Mouse (Mus musculus) ES-E14 (cell line): ENCODE measurements around the gene Ccdc146. TPM values are rescaled to one million over a fixed set of nuclear protein-coding genes. Genes with fewer than 3 reads are reported as not detected.

ENCODE experiments used
- DNase-seq: peaks from one replicate; pipeline ENCODE4 v3.0.0-alpha.2; 2013; ENCODE audit warnings: low read depth, low spot score
- H3K27ac ChIP-seq: 2 replicates; pipeline ENCODE4 v1.5.1; 2012; ENCODE audit warnings: low read depth, mild to moderate bottlenecking, low read length, moderate library complexity, mixed read lengths; ENCODE audit not compliant: poor library complexity, insufficient read depth, severe bottlenecking
- H3K36me3 ChIP-seq: 2 replicates; pipeline ENCODE4 v1.6.1; 2012; ENCODE audit warnings: mild to moderate bottlenecking, low read length, moderate library complexity, mixed read lengths; ENCODE audit not compliant: control insufficient read depth, poor library complexity, insufficient read depth, severe bottlenecking
- H3K4me1 ChIP-seq, 2 experiments: fragments of 150-350 bp in 1 of 2; sonication (generic) in 1 of 2; 2 replicates each; pipeline ENCODE4 v1.6.1; 2012; ENCODE audit warnings: low read length in 2 of 2, mild to moderate bottlenecking in 1 of 2, mixed read lengths in 1 of 2; ENCODE audit not compliant: control insufficient read depth in 2 of 2, insufficient read depth in 2 of 2, poor library complexity in 1 of 2
- H3K4me3 ChIP-seq, 2 experiments: fragments of 150-350 bp in 1 of 2; sonication (generic) in 1 of 2; 2 replicates each; pipeline ENCODE4 v1.5.1; 2012; ENCODE audit warnings: low read length in 2 of 2, low read depth in 1 of 2, mild to moderate bottlenecking in 1 of 2, mixed read lengths in 1 of 2; ENCODE audit not compliant: insufficient read depth in 1 of 2, poor library complexity in 1 of 2, severe bottlenecking in 1 of 2
- H3K9ac ChIP-seq: 2 replicates; pipeline ENCODE4 v1.6.1; 2012; ENCODE audit warnings: low read depth, mild to moderate bottlenecking, low read length, mixed read lengths; ENCODE audit not compliant: poor library complexity, insufficient read depth, severe bottlenecking
- H3K9me3 ChIP-seq: fragments of 150-350 bp; sonication (generic); 2 replicates; pipeline ENCODE4 v1.6.1; 2012; ENCODE audit warnings: low read depth, mild to moderate bottlenecking, low read length; ENCODE audit not compliant: control insufficient read depth, insufficient read depth
- CHD2 ChIP-seq: IDR thresholded peaks from 2 replicates; pipeline ENCODE4 v1.6.1; 2014; ENCODE audit warnings: mild to moderate bottlenecking, low read depth, low read length, inconsistent platforms
- HCFC1 ChIP-seq: IDR thresholded peaks from 2 replicates; pipeline ENCODE4 v1.6.1; 2012; ENCODE audit warnings: low read length, inconsistent platforms, borderline replicate concordance; ENCODE audit not compliant: insufficient read depth
- MAFK ChIP-seq: IDR thresholded peaks from 2 replicates; pipeline ENCODE4 v1.6.1; 2014; ENCODE audit warnings: mild to moderate bottlenecking, low read depth, low read length, inconsistent platforms; ENCODE audit not compliant: insufficient read depth
- ZC3H11A ChIP-seq: IDR thresholded peaks from 2 replicates; pipeline ENCODE4 v1.6.1; 2012; ENCODE audit warnings: low read depth, mild to moderate bottlenecking, inconsistent platforms, low read length, borderline replicate concordance
- ZNF384 ChIP-seq: IDR thresholded peaks from 2 replicates; pipeline ENCODE4 v1.6.1; 2012; ENCODE audit warnings: low read depth, low read length, inconsistent platforms
- in situ Hi-C, 2 experiments: fragments of 600-800 bp; cut with MboI; formaldehyde crosslinking; loops; one replicate each; pipeline ENCODE4 v1.15.1; 2025; ENCODE audit warnings: low sequenced_read_pairs in 2 of 2, inconsistent platforms in 1 of 2; ENCODE audit not compliant: unreplicated experiment in 2 of 2
- total RNA-seq: library from RNA; depleted of rRNA; stranded (reverse); fragments of 300-350 nt; gene quantifications from 2 replicates; pipeline ENCODE4 v1.2.3, GENCODE M21; 2012; rRNA removed

The Ccdc146 gene
- total RNA-seq, 1 experiment = not detected

DNA sequence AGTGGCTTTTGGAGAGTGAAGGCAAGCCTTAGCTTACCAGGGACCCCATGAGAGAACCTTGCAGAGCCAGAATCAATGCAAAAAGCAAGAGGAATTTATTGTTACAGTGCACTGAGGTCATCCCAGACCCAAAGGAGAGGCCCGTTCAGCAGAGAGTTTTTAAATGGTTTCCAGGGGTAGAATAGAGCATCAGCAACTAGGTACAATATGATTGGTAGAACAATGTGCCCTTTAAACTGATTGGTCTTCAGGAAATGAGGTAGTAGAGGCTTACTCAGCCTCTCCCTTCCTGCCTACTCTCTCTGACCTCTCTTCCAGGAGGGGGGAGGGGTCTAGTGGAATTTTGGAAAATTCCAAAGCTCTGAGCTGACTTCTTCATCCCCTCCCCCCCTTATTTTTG, 179.2 kb downstream of the Ccdc146 start:
- H3K9ac ChIP-seq = no peak overlapping the region
- no peaks in the 10 kb centered on the region for H3K9me3 ChIP-seq
- DNase-seq = no peak
- TF ChIP-seq ZC3H11A = no peak
- no peak for TF ChIP-seq ZNF384
- TF ChIP-seq CHD2 = no peak
- TF ChIP-seq MAFK = no peak
- TF ChIP-seq HCFC1 = no peak
- in situ Hi-C loops = no loop called here
- peaks cover 0 to 3% of the 10 kb centered on the region in 2 experiments; a peak in 2 of 4 replicates for H3K4me1 ChIP-seq
- no peaks in the 10 kb centered on the region for H3K36me3 ChIP-seq
- no peak overlapping the region for H3K4me3 ChIP-seq
- peak overlapping the region; percentile 76 for H3K27ac ChIP-seq

- TF ChIP-seq ZC3H11A (no peak), MAFK (no peak), ZNF384 (no peak), CHD2 (no peak), HCFC1 (no peak)
- in situ Hi-C loops = no loop called here
- peaks cover 0 to 3% of the 10 kb centered on the region in 2 experiments; a peak in 2 of 4 replicates for H3K4me1 ChIP-seq
- DNase-seq = peak; percentile 54
- H3K4me3 ChIP-seq = no peak overlapping the region
- no peaks in the 10 kb centered on the region for H3K36me3 ChIP-seq
- H3K9ac ChIP-seq = no peak overlapping the region
- peak overlapping the region; percentile 76 for H3K27ac ChIP-seq
- no peaks in the 10 kb centered on the region for H3K9me3 ChIP-seq
Measured at GRCm38 (mm10) chr5:21244575-21244974, 179.9 kb downstream of the Ccdc146 start.

Other genes starting within 250 kb of the Ccdc146 start
- 2.8 and 4.2 TPM in 2 replicates for gene Gsap, start 238.4 kb downstream of the Ccdc146 start, total RNA-seq
- 0.71 and 0.85 TPM in 2 replicates for gene Fgl2, start 52.0 kb downstream of the Ccdc146 start, total RNA-seq
- gene Fam185a, start 281 bp upstream of the Ccdc146 start, total RNA-seq = 13.4 and 14.1 TPM in 2 replicates
- 0.13 and 0.16 TPM in 2 replicates for gene Lrrc17, start 118.9 kb upstream of the Ccdc146 start, total RNA-seq
- gene Fbxl13, start 221.0 kb upstream of the Ccdc146 start, total RNA-seq = not detected in 2 replicates
- 73.6 and 86.4 TPM in 2 replicates for gene Armc10, start 221.1 kb upstream of the Ccdc146 start, total RNA-seq